Mouse (Mus musculus): ENCODE measurements around the gene Rfesd. TPM values are rescaled to one million over a fixed set of nuclear protein-coding genes. Genes with fewer than 3 reads are reported as not detected.

Gene Rfesd
- polyA plus RNA-seq, 1 experiment from 2014 or later: 12.0 TPM

- Histone ChIP-seq H3K27ac (ENCODE audit: low read length) (no peak overlapping the region), H3K4me3 (ENCODE audit: low read length) (no peak overlapping the region), H3K4me1 (ENCODE audit: control insufficient read depth, insufficient read depth, low read length) (no peaks in the 10 kb centered on the region; the same call in 1 of the 2 replicates), H3K4me2 (ENCODE audit: low read depth, low read length) (no peak overlapping the region), H3K9me3 (replicated peaks; ENCODE audit: control insufficient read depth, low read length) (no peaks in the 10 kb centered on the region; the same call in 1 of the 2 replicates), H3K36me3 (ENCODE audit: control insufficient read depth, insufficient read depth) (no peaks in the 10 kb centered on the region), H3K27me3 (ENCODE audit: control insufficient read depth, insufficient read depth, low read length) (no peaks in the 10 kb centered on the region), H3K9ac (ENCODE audit: low read length) (no peak overlapping the region)
- ATAC-seq (replicated peaks; ENCODE audit: extremely low read depth, insufficient read depth, low FRiP score): no peak
Measured at GRCm38 (mm10) chr13:75955357-75955992, 63.0 kb downstream of the Rfesd start.

Other genes starting within 250 kb of the Rfesd start
- gene Glrx, start 178.9 kb downstream of the Rfesd start, polyA plus RNA-seq (2015; fragmentation: Nextera tagmentation; extraction: Ambion mirVana): 125 and 135 TPM in 2 replicates
- gene Rhobtb3, start 74.8 kb downstream of the Rfesd start, polyA plus RNA-seq (2015; fragmentation: Nextera tagmentation; extraction: Ambion mirVana): 16.4 and 19.7 TPM in 2 replicates
- gene Spata9, start 51.6 kb downstream of the Rfesd start, polyA plus RNA-seq (2015; fragmentation: Nextera tagmentation; extraction: Ambion mirVana): 0.14 and 0.37 TPM in 2 replicates
- 0.08 TPM in 1 of 2 replicates, not detected in the other for gene Gpr150, start 38.3 kb upstream of the Rfesd start, polyA plus RNA-seq (2015; fragmentation: Nextera tagmentation; extraction: Ambion mirVana)
- 3.7 and 4.5 TPM in 2 replicates for gene Arsk, start 79.9 kb upstream of the Rfesd start, polyA plus RNA-seq (2015; fragmentation: Nextera tagmentation; extraction: Ambion mirVana)
- 7.6 and 8.0 TPM in 2 replicates for gene Ttc37, start 80.0 kb upstream of the Rfesd start, polyA plus RNA-seq (2015; fragmentation: Nextera tagmentation; extraction: Ambion mirVana)

Data from heart, embryonic 16.5 days (tissue).